1 mouse cellular context compared by ENCODE assay signal in the genomic region with DNA sequence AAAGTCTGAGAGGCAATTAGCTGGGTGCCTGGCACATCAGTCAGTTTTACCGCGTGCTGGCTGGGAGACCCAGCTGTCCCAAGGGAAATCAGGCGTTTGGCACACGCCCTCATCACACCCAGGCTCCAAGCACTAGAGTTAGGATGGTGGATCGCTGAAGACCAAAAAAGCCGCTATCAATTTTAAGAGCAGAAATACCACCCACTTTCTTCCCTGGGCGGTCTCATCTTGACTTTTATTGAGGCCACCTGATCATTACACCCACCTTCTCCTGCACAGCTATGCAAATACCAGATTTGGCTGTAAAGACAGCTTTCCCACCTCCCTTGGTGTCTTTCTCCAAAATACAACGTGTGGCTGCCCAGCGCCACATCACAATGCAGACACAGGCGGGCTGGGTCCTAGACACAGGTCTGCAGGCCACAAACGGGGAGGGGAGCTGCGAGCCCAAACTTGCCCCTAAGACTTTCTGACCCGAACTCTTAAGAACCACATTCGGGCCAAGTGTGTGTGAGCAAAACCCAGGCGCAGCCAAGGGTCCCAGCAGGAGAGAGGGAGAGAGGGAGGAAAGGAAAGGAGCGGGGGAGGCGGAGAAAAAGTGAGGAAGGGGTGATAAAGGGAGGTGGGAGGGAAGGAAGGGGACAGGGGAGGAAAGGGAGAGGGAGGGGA.
TF ChIP-seq lines count a peak whose summit lies in the region.

No protein-coding gene starts in this region.

TF ChIP-seq in CH12.LX, 34 proteins besides CTCF, POLR2A, EP300 and RAD21 (continued from another document):
- no peak for TF ChIP-seq ELF1 (IDR thresholded peaks at IDR 0.05; ENCODE audit: low read depth, low read length)
- TF ChIP-seq MAZ (IDR thresholded peaks at IDR 0.05; ENCODE audit: low read depth, low read length) = 0 out of 2 replicates have a peak, but pooled peaks have one; percentile 41
- no peak for TF ChIP-seq HCFC1 (IDR thresholded peaks at IDR 0.05; ENCODE audit: low read depth, low read length)
- TF ChIP-seq TCF12 (IDR thresholded peaks at IDR 0.05; ENCODE audit: low read depth, low read length) = peak; percentile 36; the same call in 1 of the 2 replicates
- no peak for TF ChIP-seq RCOR1 (conservative IDR thresholded peaks at IDR 0.05; ENCODE audit: low read depth, low read length)
- peak; percentile 92 for TF ChIP-seq CHD1 (IDR thresholded peaks at IDR 0.05; ENCODE audit: low read depth, low read length)
- peak; percentile 49; the same call in 1 of the 2 replicates for TF ChIP-seq MYC (IDR thresholded peaks at IDR 0.05; ENCODE audit: low read depth, low read length)
- no peak for TF ChIP-seq ZNF384 (IDR thresholded peaks at IDR 0.05; ENCODE audit: low read depth, low read length)
- peak; percentile 22; the same call in 1 of the 2 replicates for TF ChIP-seq MEF2A (IDR thresholded peaks at IDR 0.05; ENCODE audit: borderline replicate concordance, low read depth, low read length)
- no peak for TF ChIP-seq MAFK (IDR thresholded peaks at IDR 0.05; ENCODE audit: insufficient replicate concordance, low read length)
- TF ChIP-seq BHLHE40 (IDR thresholded peaks at IDR 0.05; ENCODE audit: low read depth, low read length) = peak; percentile 54; the same call in 1 of the 2 replicates
- TF ChIP-seq IRF4 (IDR thresholded peaks at IDR 0.05; ENCODE audit: low read depth, low read length) = no peak
- no peak for TF ChIP-seq KAT2A (IDR thresholded peaks at IDR 0.05; ENCODE audit: insufficient replicate concordance, low read length)
